Mouse (Mus musculus) lung, postnatal 0 days (tissue): ENCODE data around the gene Acta2.

ENCODE experiments used
- CTCF ChIP-seq: IDR thresholded peaks from 2 replicates; pipeline ENCODE4 v1.5.1; 2016; ENCODE audit warnings: antibody characterized with exemption, mild to moderate bottlenecking
- EP300 ChIP-seq: IDR thresholded peaks from 2 replicates; pipeline ENCODE4 v1.6.1; 2016; ENCODE audit warnings: antibody characterized with exemption, mild to moderate bottlenecking, control low read depth

GRCm38 (mm10) chr19:34250621-34251020 is 4.8 kb downstream of the Acta2 start:
- TF ChIP-seq CTCF: no peak
- TF ChIP-seq EP300: no peak
